Mouse (Mus musculus) lung, adult 2 months (tissue): ENCODE results near the gene 4930524J08Rik.

Experiments
- CTCF ChIP-seq: fragments of 200-500 bp; IDR thresholded peaks from 2 replicates; pipeline ENCODE4 v1.5.1; 2011; ENCODE audit warnings: mild to moderate bottlenecking, low read length, control low read depth; ENCODE audit not compliant: insufficient read depth
- POLR2A ChIP-seq: fragments of 200-500 bp; IDR thresholded peaks from 2 replicates; pipeline ENCODE4 v1.6.1; 2011; ENCODE audit warnings: low read depth, mild to moderate bottlenecking, control low read depth, low read length, borderline replicate concordance; ENCODE audit errors: extremely low read depth

- TF ChIP-seq CTCF = no peak
- TF ChIP-seq POLR2A = no peak
These were observed 37.6 kb upstream of the 4930524J08Rik start for GRCm38 (mm10) chr5:99941273-99941672.
